In genomic region chr1:128747196-128747790, GRCm38 (mm10) we compare ENCODE assay signal across 19 mouse cellular contexts.
DNase-seq lines count a peak whose midpoint lies in the region; TF ChIP-seq lines count a peak whose summit lies in the region.
"Had no signal": no experiment of that assay in that cellular context is flagged by ENCODE, and none has a peak within 500 bp of the region (broad histone marks: within the 10 kb centered on the region; RNA-seq: fewer than 3 reads in every experiment).

No protein-coding gene starts in this region.

- H3K4me3 ChIP-seq in MEL (ENCODE audit: control insufficient read depth in 1 of 2, insufficient read depth in 1 of 2, low read depth in 2 of 2, low read length in 2 of 2) (peak overlapping the region in 1 of 2 experiments; percentile 47; a peak in 2 of 4 replicates), macrophage (ENCODE audit: inconsistent target) (no peak overlapping the region)
- H3K4me3 ChIP-seq in thymus, adult 2 months (ENCODE audit: control insufficient read depth, insufficient read depth, low read length) = no peak overlapping the region
- H3K4me3 ChIP-seq: forebrain, embryonic 10.5 days; heart, embryonic 10.5 days; hindbrain, embryonic 15.5 days; left cerebral cortex, adult 2 months; lung, embryonic 15.5 days had no signal

- H3K79me2 ChIP-seq in MEL (ENCODE audit: control insufficient read depth, insufficient read depth, low read length, poor library complexity) (no peaks in the 10 kb centered on the region), macrophage (ENCODE audit: inconsistent target) (no peaks in the 10 kb centered on the region)

- TF ChIP-seq EP300 in MEL (IDR thresholded peaks at IDR 0.05; ENCODE audit: low read depth in 1 of 2, low read length in 2 of 2) = peak; percentile 61 to 67

- H3K9me3 ChIP-seq in MEL (replicated peaks; ENCODE audit: insufficient read depth, low read length) = no peaks in the 10 kb centered on the region
- H3K9me3 ChIP-seq: heart, embryonic 10.5 days; hindbrain, embryonic 15.5 days; lung, embryonic 15.5 days had no signal

- H3K36me3 ChIP-seq in MEL (ENCODE audit: control insufficient read depth in 1 of 2, insufficient read depth in 2 of 2, low read length in 2 of 2) (peaks cover 0 to 2% of the 10 kb centered on the region in 2 experiments; a peak in 2 of 4 replicates), macrophage (ENCODE audit: inconsistent target) (no peaks in the 10 kb centered on the region)
- no peaks in the 10 kb centered on the region for H3K36me3 ChIP-seq in splenic B cell, adult 2 months (ENCODE audit: control insufficient read depth, insufficient read depth, low read length, poor library complexity, severe bottlenecking)
- no peaks in the 10 kb centered on the region for H3K36me3 ChIP-seq in thymus, adult 2 months (ENCODE audit: control insufficient read depth, insufficient read depth, low read length)
- H3K36me3 ChIP-seq: forebrain, embryonic 10.5 days; heart, embryonic 10.5 days; hindbrain, embryonic 15.5 days; lung, embryonic 15.5 days had no signal

- H3K27me3 ChIP-seq in MEL (ENCODE audit: control insufficient read depth in 1 of 2, insufficient read depth in 2 of 2, low read length in 2 of 2) = no peaks in the 10 kb centered on the region
- no peaks in the 10 kb centered on the region for H3K27me3 ChIP-seq in splenic B cell, adult 2 months (ENCODE audit: control insufficient read depth, insufficient read depth, low read length, poor library complexity, severe bottlenecking)
- no peaks in the 10 kb centered on the region for H3K27me3 ChIP-seq in thymus, adult 2 months (ENCODE audit: control insufficient read depth, insufficient read depth, low read length)
- H3K27me3 ChIP-seq: hindbrain, embryonic 15.5 days; lung, embryonic 15.5 days had no signal

- peaks cover 2 to 8% of the 10 kb centered on the region in 2 experiments for H3K4me1 ChIP-seq in MEL (ENCODE audit: control insufficient read depth in 1 of 2, insufficient read depth in 2 of 2, low read length in 2 of 2)
- no peaks in the 10 kb centered on the region for H3K4me1 ChIP-seq in thymus, adult 2 months (replicated peaks; ENCODE audit: control insufficient read depth, insufficient read depth, low read length)
- H3K4me1 ChIP-seq: heart, embryonic 10.5 days; hindbrain, embryonic 15.5 days; lung, embryonic 15.5 days had no signal

- no peak overlapping the region for H3K9ac ChIP-seq in MEL (ENCODE audit: control insufficient read depth, low read depth, low read length, poor library complexity, severe bottlenecking)
- H3K9ac ChIP-seq: hindbrain, embryonic 15.5 days; liver, embryonic 14.5 days; lung, embryonic 15.5 days had no signal

- DNase-seq in lung, postnatal 36 days = peak; percentile 6
- no peak for DNase-seq in lung, postnatal 4 days
- peak; percentile 60 for DNase-seq in MEL (ENCODE audit: low read depth, low spot score)
- DNase-seq in splenic B cell, adult 2 months (ENCODE audit: low read depth, low spot score) = peak; percentile 39
- DNase-seq in thymus, adult 18-20 months = no peak
- DNase-seq in thymus, adult 2 months = no peak
- DNase-seq: adrenal gland, adult 2 months; cerebellum, adult 8-10 months; gastrocnemius, postnatal 25 days; kidney, adult 2 months; kidney, postnatal 10 days; thymus, postnatal 36 days had no signal

- H3K27ac ChIP-seq in MEL (ENCODE audit: control insufficient read depth, low read depth, low read length) = peak overlapping the region; percentile 45; the same call in 1 of the 2 replicates
- peak overlapping the region; percentile 40 for H3K27ac ChIP-seq in macrophage
- no peak overlapping the region for H3K27ac ChIP-seq in thymus, adult 2 months (ENCODE audit: control insufficient read depth, insufficient read depth, low read length)
- H3K27ac ChIP-seq: forebrain, embryonic 10.5 days; heart, embryonic 10.5 days; hindbrain, embryonic 15.5 days; left cerebral cortex, adult 2 months; liver, embryonic 14.5 days; lung, embryonic 15.5 days had no signal

- TF ChIP-seq RAD21 in MEL (IDR thresholded peaks at IDR 0.05; ENCODE audit: low read depth, low read length) = no peak

- no peak for TF ChIP-seq CTCF in MEL (IDR thresholded peaks at IDR 0.05 in 2 of 3, conservative IDR thresholded peaks at IDR 0.05 in 1 of 3; ENCODE audit: control insufficient read depth in 1 of 3, insufficient read depth in 1 of 3, low read depth in 2 of 3, low read length in 3 of 3, poor library complexity in 1 of 3, severe bottlenecking in 1 of 3)
- no peak for TF ChIP-seq CTCF in thymus, adult 2 months (IDR thresholded peaks at IDR 0.05; ENCODE audit: borderline replicate concordance, control insufficient read depth, extremely low read depth, insufficient read depth, low read length, poor library complexity)

- TF ChIP-seq POLR2A in MEL (IDR thresholded peaks at IDR 0.05; ENCODE audit: control insufficient read depth in 1 of 2, insufficient read depth in 1 of 2, low read depth in 1 of 2, low read length in 2 of 2, poor library complexity in 1 of 2) = no peak
- TF ChIP-seq POLR2A in thymus, adult 2 months (IDR thresholded peaks at IDR 0.05; ENCODE audit: control insufficient read depth, extremely low read depth, insufficient read depth, low read length, poor library complexity) = no peak

- 51% methylated on average over 12 of the region's 12 CpGs for WGBS in macrophage (ENCODE audit: missing documents)
- 91% methylated on average over 12 of the region's 12 CpGs for WGBS in thymus, adult 2 months

TF ChIP-seq in MEL, 35 proteins besides CTCF, POLR2A, EP300 and RAD21:
- no peak for TF ChIP-seq JUND (IDR thresholded peaks at IDR 0.05; ENCODE audit: low read depth, low read length)
- TF ChIP-seq MEF2A (IDR thresholded peaks at IDR 0.05; ENCODE audit: extremely low read depth, insufficient replicate concordance, low read depth, low read length, poor library complexity, severe bottlenecking) = no peak
- no peak for TF ChIP-seq CHD1 (IDR thresholded peaks at IDR 0.05; ENCODE audit: low read depth, low read length)
- no peak for TF ChIP-seq POLR2AphosphoS5 (IDR thresholded peaks at IDR 0.05; ENCODE audit: borderline replicate concordance, low read depth, low read length)
- no peak; the same call in 1 of the 2 replicates for TF ChIP-seq KAT2A (conservative IDR thresholded peaks at IDR 0.05; ENCODE audit: low read depth, low read length)
- no peak for TF ChIP-seq MAFK (IDR thresholded peaks at IDR 0.05; ENCODE audit: borderline replicate concordance, low read depth, low read length)
- TF ChIP-seq ZMIZ1 (IDR thresholded peaks at IDR 0.05; ENCODE audit: low read depth, low read length) = no peak
- peak; percentile 6; the same call in 1 of the 2 replicates for TF ChIP-seq BHLHE40 (IDR thresholded peaks at IDR 0.05; ENCODE audit: borderline replicate concordance, low read depth, low read length)
- no peak for TF ChIP-seq MYC (IDR thresholded peaks at IDR 0.05; ENCODE audit: low read depth, low read length)
- peak; percentile 94 for TF ChIP-seq GABPA (IDR thresholded peaks at IDR 0.05; ENCODE audit: low read depth, low read length)
- TF ChIP-seq SIN3A (IDR thresholded peaks at IDR 0.05; ENCODE audit: low read length) = no peak; the same call in 1 of the 2 replicates
- peak; percentile 68 for TF ChIP-seq TCF12 (IDR thresholded peaks at IDR 0.05; ENCODE audit: low read depth, low read length)
- no peak for TF ChIP-seq UBTF (IDR thresholded peaks at IDR 0.05; ENCODE audit: borderline replicate concordance, insufficient read depth, low read depth, low read length)
- TF ChIP-seq MAZ (IDR thresholded peaks at IDR 0.05; ENCODE audit: low read depth, low read length) = no peak
- 0 out of 4 replicates have a peak, but pooled peaks of 1 of the 2 experiments have one; percentile 41 for TF ChIP-seq USF2 (IDR thresholded peaks at IDR 0.05; ENCODE audit: borderline replicate concordance in 1 of 2, insufficient read depth in 1 of 2, low read depth in 1 of 2, low read length in 2 of 2)
- peak; percentile 15; the same call in 1 of the 2 replicates for TF ChIP-seq NELFE (IDR thresholded peaks at IDR 0.05; ENCODE audit: low read depth, low read length)
- 0 out of 2 replicates have a peak, but pooled peaks have one; percentile 8 for TF ChIP-seq RCOR1 (IDR thresholded peaks at IDR 0.05; ENCODE audit: low read depth, low read length)
- peak; percentile 71 for TF ChIP-seq ETS1 (IDR thresholded peaks at IDR 0.05; ENCODE audit: low read depth, low read length)
- TF ChIP-seq MAX (IDR thresholded peaks at IDR 0.05; ENCODE audit: low read length) = peak; percentile 46
- TF ChIP-seq ZKSCAN1 (IDR thresholded peaks at IDR 0.05; ENCODE audit: low read depth, low read length) = no peak
- no peak for TF ChIP-seq ELF1 (IDR thresholded peaks at IDR 0.05; ENCODE audit: low read depth, low read length)
- no peak for TF ChIP-seq TBP (IDR thresholded peaks at IDR 0.05; ENCODE audit: low read depth, low read length)
- no peak for TF ChIP-seq GATA1 (IDR thresholded peaks at IDR 0.05; ENCODE audit: low read depth, low read length)
- TF ChIP-seq ZC3H11A (IDR thresholded peaks at IDR 0.05; ENCODE audit: low read depth, low read length) = no peak
- no peak for TF ChIP-seq CHD2 (IDR thresholded peaks at IDR 0.05; ENCODE audit: low read length)
- TF ChIP-seq SMC3 (IDR thresholded peaks at IDR 0.05; ENCODE audit: low read depth, low read length) = no peak
- TF ChIP-seq NRF1 (IDR thresholded peaks at IDR 0.05; ENCODE audit: insufficient read depth, low read depth, low read length, poor library complexity, severe bottlenecking) = no peak
- peak; percentile 81 for TF ChIP-seq USF1 (IDR thresholded peaks at IDR 0.05; ENCODE audit: low read depth, low read length)
- TF ChIP-seq TAL1 (IDR thresholded peaks at IDR 0.05; ENCODE audit: low read length) = no peak
- 0 out of 2 replicates have a peak, but pooled peaks have one; percentile 19 for TF ChIP-seq HCFC1 (IDR thresholded peaks at IDR 0.05; ENCODE audit: low read depth, low read length)
- TF ChIP-seq MXI1 (IDR thresholded peaks at IDR 0.05; ENCODE audit: low read depth, low read length) = peak; percentile 64; the same call in 1 of the 2 replicates
- no peak for TF ChIP-seq E2F4 (IDR thresholded peaks at IDR 0.05; ENCODE audit: borderline replicate concordance, low read depth, low read length)
- TF ChIP-seq ZNF384 (IDR thresholded peaks at IDR 0.05; ENCODE audit: low read depth, low read length) = no peak
- TF ChIP-seq MYB (IDR thresholded peaks at IDR 0.05; ENCODE audit: low read depth, low read length) = 0 out of 2 replicates have a peak, but pooled peaks have one; percentile 18
- no peak for TF ChIP-seq POLR2AphosphoS2 (IDR thresholded peaks at IDR 0.05; ENCODE audit: low read length)
TF ChIP-seq in MEL: peak in this region for 12.

Comparison
In these comparisons a context has a peak if more than half of its experiments do, and no peak if none do; other contexts are left out.
1. DNase-seq: peak in lung, postnatal 36 days (single experiment), MEL (single experiment) and splenic B cell, adult 2 months (single experiment); none in lung, postnatal 4 days (0 of 2), thymus, adult 18-20 months (0 of 2) and thymus, adult 2 months (single experiment).